Mouse (Mus musculus) heart, adult 8-10 months (tissue): ENCODE results near the gene 1190002N15Rik. TPM values are rescaled to one million over a fixed set of nuclear protein-coding genes. Genes with fewer than 3 reads are reported as not detected.

Source experiments
- DNase-seq: peaks from one replicate; pipeline ENCODE4 v3.0.0; 2022; ENCODE audit warnings: low spot score
- total RNA-seq, 4 experiments: library from RNA; stranded (reverse); gene quantifications; 2 replicates each; pipeline ENCODE4 v1.2.4; 2022

The 1190002N15Rik gene
- 10 to 100 TPM; 22.9 to 34.4 (median 28.9) TPM for total RNA-seq

GRCm38 (mm10) chr9:94537970-94538822, at the start of gene 1190002N15Rik:
Gene 1190002N15Rik, minus strand, starts transcription at chr9:94538081.
- DNase-seq, result peak; percentile 91

DNA sequence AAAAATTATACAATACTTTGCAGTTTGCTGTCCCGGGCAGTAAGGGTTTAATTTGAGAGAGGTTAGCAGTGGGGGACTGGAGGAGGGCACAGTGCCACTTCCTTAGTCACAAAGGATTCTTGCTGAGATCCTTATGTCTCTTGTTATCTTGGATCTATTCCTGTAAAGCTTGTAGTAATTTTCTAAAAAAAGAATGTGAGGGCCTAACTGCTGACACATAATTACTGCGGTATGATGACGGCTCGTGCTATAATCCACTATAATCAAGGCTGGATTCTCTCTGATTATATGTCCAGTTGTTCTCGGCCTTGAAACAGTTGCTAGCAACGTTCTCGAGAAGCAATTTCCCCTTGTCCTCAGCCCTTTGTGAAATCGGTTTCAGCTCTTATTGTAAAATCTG, 44.4 kb upstream of the 1190002N15Rik start:
- DNase-seq, result no peak

DNA sequence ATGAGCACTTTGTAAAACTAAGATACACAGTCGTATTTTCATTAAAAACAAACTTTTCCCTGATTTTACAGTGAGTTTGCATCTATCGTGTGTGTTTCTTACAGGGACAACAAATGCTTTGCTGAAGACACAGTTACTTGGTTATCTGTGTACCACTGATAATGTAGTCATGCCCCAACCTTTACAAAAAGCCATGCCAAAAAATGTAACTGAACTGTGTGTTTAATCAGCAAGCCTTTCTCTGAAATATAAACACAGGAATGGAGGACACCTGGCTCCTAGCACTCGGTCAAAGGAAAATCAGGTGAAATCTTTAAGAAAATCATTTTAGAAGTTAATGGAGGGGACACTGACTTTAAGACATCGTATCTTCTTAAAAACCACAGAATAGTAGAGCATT, 43.8 kb upstream of the 1190002N15Rik start:
- no peak for DNase-seq

GRCm38 (mm10) chr9:94580071-94580737, 42.3 kb upstream of the 1190002N15Rik start:
- DNase-seq, result no peak

- peak; percentile 47 for DNase-seq
Observed at GRCm38 (mm10) chr9:94571802-94572201, 33.9 kb upstream of the 1190002N15Rik start.

GRCm38 (mm10) chr9:94568386-94568785, 30.5 kb upstream of the 1190002N15Rik start:
- no peak for DNase-seq

DNA sequence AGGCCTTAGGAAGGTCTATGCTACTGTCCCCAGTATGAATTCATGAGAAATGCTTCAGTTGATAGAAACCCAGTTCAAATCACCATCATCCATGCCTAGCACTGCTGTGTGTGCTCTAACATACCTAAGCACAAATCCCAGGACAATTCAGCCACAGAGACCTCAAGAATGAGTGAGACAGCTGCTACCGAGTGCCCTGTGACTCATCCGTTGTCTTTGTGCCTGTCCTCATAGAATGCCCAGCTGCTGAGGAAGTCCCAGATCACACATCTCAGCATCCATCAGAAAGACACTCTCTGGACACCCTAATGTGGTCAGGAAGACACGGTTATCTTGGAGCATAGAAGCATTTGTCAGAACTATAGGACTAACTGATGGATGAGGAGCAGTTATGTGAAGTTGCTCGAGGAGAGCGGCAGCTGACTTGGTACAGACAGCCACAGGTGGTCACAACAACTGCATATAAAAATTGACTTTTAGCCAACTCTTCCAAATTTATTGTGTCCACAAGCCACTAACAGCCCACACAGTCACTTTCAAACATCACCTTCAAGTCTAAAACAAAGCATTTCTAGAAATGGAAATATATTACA, 29.9 kb upstream of the 1190002N15Rik start:
- no peak for DNase-seq

- no peak for DNase-seq
Observed at GRCm38 (mm10) chr9:94556776-94557514, 19.1 kb upstream of the 1190002N15Rik start.

DNA sequence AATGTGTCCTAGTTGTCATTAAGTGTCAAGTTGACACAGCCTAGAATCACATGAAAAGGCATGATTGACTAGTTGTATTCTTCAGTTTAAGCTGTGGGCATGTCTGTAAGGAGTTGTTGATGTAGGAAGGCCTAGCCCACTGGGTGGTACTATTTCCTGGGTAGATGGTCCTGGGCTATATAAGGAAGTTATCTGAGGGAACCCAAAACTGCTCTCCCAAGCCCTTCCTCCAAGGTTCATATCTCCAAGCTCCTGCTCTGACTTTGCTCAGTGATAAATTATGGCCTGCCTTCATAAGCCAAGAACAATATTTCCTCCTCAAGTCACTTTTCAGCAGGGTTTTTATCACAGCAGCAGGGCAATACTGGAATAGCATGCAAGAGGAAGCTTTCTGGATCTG, 18.4 kb upstream of the 1190002N15Rik start:
- no peak for DNase-seq

DNA sequence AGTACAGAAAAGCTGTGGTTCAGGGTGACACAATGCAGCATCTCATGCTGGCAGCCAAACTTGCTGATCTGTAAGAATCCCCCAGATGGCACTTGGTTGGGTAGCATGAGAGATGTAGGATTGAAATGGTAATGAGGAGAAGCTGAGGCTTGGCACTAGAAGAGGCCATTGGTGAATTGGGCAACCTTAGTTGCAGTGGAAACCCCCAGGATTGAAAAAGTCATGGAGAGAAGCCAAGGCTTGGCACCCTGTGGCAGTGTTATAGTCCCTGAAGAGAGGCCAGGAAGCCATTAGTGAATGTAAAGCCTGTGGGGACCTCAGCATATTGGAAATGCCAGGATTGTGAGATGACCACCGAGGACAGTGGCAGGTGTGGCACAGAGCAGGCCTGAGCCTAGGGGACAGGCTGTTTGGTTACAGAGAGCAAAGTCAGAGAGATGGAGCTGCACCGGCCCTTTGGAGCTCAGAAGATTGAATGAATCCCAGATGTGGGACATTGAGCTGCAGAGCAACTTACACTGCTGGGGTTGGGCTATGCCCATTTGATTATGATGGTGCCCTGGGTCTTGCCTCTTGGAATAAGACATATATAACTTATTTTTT, 12.7 kb upstream of the 1190002N15Rik start:
- DNase-seq, result no peak

- DNase-seq, result no peak
Observed at GRCm38 (mm10) chr9:94543881-94544280, 6.0 kb upstream of the 1190002N15Rik start.

GRCm38 (mm10) chr9:94540343-94541095, 2.6 kb upstream of the 1190002N15Rik start:
- DNase-seq, result no peak

- DNase-seq, result no peak
Observed at GRCm38 (mm10) chr9:94539346-94539865, 1.5 kb upstream of the 1190002N15Rik start.

DNA sequence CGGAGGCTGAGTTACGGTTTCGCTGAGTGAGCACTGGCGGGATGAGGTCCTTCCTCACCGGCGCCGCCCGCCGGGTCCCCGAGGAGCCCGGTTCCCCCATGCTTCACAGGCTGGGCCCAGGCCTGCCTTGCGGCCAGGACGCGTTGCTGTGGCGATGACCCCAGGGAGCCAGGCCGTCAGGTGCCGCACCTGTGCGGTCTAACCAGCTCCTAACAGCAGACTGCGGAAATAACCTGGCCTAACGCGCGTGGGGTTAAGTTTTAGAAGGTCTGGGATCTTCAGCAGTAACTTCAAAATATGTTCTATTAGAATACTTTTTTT, 902 bp upstream of the 1190002N15Rik start:
- no peak for DNase-seq

GRCm38 (mm10) chr9:94537051-94537917, 597 bp downstream of the 1190002N15Rik start:
- peak; percentile 55 for DNase-seq

DNA sequence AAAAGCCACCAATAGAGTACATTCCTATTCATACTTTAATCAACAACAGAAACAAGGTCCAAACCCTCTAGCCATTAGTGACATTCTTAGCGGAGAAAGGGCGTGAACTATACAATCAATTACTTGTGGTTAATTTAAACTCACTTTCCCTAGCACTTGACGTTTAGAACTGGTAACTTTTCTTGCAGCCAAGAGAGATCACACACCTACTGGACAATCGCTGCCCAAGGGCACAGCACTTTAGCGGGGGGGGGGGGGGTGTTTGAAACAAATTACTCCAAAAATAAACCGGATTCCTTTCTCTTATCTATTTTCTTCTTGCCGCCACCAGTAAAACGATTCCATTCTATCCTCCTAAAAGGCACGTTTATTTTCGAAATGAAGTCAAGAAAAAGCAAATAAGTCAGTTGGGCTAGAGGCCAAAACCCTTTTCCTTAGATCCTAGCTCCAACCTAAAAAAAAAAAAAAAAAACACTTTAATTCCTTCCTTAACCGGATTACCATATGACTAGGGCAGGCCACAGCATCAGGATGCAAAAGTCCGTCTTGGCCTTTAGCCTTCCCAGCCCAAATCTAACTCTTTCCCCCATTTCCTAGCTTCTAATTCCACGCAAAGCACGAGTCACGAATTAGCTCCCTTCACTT, 1.5 kb downstream of the 1190002N15Rik start:
- no peak for DNase-seq

DNA sequence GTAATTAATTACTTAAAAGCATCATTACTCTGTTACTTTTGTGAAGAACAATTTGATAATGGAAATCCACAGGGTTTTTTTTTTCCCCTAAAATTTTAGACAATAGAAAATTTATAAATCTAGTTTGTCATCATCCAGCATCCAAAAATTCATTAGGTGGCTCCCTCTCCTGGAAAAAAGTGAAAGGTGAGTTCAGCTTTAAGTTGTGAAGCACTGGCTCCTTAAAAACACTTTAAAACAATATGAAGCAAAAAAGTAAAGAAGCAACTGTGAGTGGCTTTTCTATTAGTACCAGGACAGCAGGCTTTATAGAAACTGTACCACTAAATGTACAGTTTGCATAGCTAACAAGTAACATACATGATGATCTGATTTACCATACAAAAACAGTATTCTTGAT, 3.1 kb downstream of the 1190002N15Rik start:
- DNase-seq, result no peak

- no peak for DNase-seq
Observed at GRCm38 (mm10) chr9:94534226-94534625, 3.7 kb downstream of the 1190002N15Rik start.

GRCm38 (mm10) chr9:94533641-94534040, 4.2 kb downstream of the 1190002N15Rik start:
- DNase-seq, result no peak
